Mouse (Mus musculus): ENCODE measurements at regions not wholly inside any gene's neighbourhood (a gene's known extent, or its start where the extent isn't known, plus 50 kb on each side); places are given as distances from the start of the nearest gene placed in this dataset.

GRCm38 (mm10) chr10:21452611-21453010, 75.5 kb downstream of the Aldh8a1 start:
- TF ChIP-seq CTCF (IDR thresholded peaks at IDR 0.05; ENCODE audit: borderline replicate concordance, control insufficient read depth, extremely low read depth, insufficient read depth, low read length, poor library complexity) (no peak), POLR2A (IDR thresholded peaks at IDR 0.05; ENCODE audit: control insufficient read depth, extremely low read depth, insufficient read depth, low read length, poor library complexity) (no peak)
